Mouse (Mus musculus) ES-CJ7 (cell line): ENCODE data around the gene Pafah1b3.
"Not testable (repeated sequence)": the region's sequence is repeated elsewhere in the genome, so short reads cannot be mapped to it uniquely, and the experiment has no call there.

Experiments
- DNase-seq: peaks from one replicate; pipeline ENCODE4 v3.0.0; 2011; ENCODE audit warnings: low read depth, low spot score

Gene Pafah1b3

DNA sequence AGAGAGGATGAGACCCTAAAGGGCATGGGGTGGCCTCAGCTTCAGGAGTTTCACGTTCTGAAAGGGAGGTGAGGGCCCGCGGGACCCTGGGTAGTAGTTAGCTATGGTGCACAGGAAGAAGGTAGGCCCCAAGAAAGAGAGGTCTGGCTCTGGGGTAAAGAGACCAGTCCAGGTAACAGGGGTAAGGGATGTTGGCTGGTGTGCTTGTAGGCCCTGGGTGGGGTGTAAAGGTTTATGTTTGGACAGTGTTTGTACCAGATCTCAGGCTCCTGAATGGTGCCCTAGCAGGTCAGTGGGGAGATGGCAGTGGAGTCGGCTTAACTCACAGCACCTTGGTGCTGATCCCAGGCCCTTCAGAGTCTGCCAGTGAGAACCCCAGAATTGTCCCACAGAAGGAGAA, 28.8 kb downstream of the Pafah1b3 start:
- DNase-seq, result no peak

DNA sequence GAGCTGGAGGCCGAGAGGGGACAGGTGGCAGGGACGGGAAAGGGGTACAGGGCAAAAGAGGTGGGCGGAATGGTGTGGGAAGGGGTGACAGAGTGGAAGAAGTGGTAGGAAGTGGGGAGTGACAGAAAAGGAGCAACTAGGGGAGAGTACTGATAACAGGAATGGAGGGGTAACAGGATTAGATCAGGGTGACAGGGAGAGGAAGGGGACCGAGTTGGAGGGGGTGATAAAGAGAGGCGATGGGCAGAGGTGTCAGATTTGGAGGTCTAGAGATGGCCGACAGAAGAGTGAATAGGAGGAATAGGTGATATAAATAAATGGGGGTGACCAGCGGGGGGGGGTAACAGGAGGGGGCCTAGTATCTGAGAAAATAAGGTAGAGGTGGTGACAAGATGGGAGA, 29.2 kb downstream of the Pafah1b3 start:
- no peak for DNase-seq

DNA sequence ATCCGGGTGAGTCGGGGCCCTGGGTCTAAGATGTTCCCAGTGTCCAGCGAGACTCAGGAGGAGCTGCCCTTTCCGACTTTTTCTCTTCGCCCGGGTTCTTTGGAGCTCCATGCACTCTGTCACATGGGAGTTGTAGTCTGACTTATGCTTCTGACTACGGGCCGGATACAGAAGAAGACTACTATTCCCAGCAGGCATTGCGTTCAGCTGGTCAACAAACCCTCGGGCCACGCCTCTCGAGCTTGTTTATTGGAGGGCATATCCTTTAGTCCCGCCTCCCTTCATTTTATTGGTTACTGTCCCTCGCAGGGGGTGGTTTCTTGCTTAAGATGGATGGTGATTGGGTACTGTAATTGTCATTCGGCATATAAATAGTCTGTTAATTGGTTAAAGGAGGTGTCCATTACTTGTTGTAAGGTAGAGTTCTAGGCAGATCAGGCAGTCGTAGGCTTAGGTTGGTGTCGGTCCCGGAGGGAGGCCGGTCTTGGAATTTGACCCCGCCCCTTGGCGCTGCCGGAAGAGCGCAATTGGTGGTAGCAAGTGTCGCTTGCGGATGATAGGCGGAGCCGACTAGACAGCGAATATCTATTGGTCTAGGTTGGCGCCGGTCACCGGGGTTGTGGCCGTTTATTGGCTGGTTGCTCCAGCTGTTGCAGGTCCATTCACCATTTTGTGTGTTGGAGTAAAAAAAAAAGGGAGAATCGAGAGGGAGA, 29.9 kb downstream of the Pafah1b3 start:
- DNase-seq, result peak; percentile 100

DNA sequence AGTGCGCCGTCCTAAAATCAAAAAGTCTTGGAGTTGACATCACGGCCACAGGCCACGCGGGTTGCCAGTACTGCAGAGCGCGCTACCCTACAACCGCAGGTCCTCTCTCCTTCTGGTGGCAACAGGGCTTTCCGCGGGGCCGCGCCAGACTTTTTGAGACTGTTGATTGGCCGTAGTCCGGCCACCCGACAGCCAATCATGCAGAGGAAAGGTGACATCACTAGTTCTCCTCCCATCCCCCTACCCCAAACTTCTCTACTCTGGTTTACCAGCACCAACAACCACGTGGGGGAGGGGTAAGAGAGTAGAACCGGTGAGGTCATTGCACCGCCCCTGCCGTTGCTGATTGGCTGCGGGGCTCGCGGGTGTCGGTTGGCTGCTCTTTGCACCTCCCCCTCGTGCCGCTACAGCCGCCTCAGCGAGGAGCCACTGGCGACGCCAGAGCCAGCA, 30.5 kb downstream of the Pafah1b3 start, which contains the start of gene Cic:
TSS of gene Cic (plus strand) at position 404 of the 450 bp plus-strand sequence.
- DNase-seq, result peak; percentile 100

DNA sequence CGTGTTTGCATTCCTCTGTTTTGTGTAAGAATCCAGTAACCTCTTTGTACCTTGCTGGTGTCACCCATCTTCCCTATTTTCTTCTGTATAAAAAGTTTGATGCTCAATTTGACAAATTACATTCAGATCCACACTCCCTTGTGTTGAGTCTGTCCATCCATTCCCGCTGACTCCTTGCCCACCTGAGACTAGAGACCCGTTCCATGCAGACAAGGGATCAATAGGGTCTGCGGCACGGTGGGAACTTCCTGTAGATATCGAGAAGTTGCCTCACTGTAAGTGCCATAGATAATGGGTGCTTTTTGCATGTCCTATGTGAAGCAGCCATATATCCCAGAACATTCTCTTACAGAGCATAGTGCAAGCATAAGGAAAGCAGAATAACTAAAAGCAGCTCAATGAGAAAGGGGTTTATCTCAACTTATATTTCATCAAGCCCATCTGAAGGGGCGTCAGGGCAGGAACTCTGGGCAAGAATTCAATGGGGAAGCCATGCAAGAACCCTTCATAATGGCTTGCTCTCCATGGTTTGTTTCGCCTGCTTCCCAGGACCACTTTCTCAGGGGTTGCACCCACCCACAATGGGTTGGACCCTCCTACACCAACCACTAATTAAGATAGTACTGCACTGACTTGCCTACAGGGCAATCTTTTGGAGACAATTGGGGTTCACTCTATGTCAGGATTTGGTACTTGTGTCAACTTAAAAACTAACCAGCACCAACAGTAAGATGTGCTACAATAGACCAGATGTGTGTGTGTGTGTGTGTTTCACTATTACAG, 31.4 kb downstream of the Pafah1b3 start:
- no peak for DNase-seq

DNA sequence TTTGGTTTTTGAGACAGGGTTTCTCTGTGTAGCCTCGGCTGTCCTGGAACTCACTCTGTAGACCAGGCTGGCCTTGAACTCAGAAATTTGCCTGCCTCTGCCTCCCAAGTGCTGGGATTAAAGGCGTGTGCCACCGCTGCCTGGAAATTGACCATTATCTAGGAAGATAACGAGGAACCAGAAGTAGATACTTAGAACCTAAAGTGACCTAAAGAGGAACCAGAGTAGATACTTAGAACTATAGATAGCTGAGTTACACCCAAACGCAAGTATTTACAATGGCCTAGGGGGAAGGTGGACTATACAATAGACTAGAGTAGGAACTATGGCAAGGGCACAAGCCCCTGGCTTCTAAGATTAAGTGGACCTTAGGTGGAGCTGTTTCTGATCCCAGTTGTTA, 32.0 kb downstream of the Pafah1b3 start:
- DNase-seq, result not testable (repeated sequence)

DNA sequence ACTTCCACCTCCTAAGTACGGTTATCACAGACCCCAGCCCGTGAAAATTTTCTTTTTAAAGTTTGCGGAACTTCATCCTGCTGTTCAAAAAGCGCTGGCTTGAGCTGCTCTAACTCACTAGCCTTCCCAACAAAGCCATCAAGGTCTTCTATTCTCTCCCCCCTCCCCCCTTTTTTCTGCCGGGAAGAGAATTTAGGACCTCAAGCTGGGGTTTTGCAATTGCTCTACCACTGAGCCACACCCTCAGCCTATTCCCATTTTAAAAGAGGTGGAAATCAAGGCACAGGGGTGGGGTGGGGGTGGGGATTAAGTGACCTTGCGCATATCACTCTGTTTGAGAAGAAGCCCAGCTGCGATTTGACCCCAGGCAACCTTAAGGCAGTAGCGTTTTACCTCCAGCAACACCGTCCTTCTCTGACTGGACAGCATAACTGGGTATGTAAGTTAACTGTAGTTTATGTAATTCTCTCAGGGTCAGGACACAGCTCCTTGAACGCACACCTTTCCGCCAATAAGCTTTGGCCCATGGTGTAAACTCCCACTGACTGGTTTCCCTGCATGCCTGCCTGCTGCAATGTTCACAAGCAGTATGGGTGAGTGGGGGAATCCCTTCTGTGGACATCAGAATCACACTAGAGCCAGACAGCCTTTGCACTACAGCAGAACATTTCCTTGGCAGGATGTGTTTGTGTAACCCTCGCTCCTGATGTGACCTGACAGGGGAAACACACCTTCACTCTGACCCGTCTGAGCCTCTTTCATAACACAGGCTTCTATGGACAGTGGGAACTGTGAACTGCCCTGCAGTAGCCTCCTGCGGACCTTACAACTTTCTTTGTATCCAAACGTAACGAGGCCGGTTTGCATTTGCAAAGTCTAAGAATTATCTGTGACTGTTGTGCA, 33.6 kb downstream of the Pafah1b3 start:
- DNase-seq, result peak; percentile 96

DNA sequence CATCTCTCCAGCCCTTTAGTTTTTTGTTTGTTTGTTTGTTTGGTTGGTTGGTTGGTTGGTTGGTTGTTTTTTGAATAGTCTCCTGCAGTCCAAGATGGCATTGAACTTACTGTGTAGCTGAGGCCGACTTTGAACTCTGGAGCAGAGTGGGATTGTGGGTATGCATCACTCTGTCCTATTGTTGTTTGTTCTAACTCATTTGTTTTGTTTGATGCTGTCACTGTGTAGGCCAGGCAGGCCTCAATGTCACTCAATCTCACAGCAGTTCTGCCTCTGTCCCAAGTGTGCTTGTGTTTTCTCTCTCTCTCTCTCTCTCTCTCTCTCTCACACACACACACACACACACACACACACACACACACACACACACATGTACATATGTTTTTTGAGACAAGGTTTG, 35.9 kb downstream of the Pafah1b3 start:
- no peak for DNase-seq

DNA sequence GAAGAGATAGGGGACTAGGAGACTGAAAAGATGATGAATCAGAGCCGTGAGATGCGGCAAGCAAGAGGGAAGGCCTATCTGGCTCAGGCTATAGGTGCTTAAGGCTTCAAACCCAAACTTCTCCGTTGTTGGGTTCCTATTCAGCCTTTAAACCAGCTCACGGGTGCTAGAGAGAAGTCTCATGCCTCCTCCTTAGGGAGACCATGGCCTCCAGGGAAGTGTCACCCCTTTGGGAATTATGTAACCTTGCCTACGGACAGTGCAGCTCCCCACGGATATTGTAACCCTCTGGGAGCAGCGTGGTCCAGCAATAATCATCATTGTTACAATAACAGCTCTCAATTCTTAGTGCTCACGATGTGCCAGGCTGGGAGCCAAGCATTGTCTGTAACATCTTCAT, 46.0 kb downstream of the Pafah1b3 start:
- DNase-seq, result no peak

DNA sequence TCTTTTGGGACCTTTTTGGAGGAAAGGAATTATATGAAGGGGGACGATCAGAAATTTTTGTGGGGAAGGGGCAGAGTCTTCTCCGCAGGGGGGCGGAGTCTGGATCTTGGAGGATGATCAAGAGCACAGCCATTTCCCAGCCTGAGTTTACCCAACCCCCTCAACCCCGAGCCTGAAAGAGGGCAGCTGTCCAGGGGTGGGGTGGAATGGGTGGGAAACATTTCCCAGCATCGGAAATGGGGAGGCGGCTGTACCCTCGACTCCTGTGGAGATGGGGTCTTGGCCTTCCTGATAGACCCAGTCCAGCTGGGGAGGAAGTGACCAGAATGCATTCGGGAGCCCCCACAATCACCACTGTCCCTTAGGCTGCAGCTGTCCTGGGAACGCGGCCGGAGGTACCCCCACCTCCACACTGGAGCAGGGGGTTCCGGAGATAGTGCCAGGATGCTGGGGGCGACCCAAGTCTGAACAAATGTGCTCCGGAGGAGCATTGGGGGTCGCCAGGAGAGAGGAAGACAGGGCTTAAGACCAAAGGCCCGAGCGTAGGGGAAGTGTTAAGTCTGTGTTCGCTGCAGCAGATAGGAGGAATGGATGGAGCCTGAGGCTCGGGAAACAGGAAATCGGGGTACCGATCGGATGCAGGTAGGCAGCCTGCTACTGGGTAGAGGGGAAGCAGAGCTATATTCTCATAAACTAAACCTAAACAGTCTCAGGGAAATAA, 46.6 kb downstream of the Pafah1b3 start:
- DNase-seq, result peak; percentile 90

DNA sequence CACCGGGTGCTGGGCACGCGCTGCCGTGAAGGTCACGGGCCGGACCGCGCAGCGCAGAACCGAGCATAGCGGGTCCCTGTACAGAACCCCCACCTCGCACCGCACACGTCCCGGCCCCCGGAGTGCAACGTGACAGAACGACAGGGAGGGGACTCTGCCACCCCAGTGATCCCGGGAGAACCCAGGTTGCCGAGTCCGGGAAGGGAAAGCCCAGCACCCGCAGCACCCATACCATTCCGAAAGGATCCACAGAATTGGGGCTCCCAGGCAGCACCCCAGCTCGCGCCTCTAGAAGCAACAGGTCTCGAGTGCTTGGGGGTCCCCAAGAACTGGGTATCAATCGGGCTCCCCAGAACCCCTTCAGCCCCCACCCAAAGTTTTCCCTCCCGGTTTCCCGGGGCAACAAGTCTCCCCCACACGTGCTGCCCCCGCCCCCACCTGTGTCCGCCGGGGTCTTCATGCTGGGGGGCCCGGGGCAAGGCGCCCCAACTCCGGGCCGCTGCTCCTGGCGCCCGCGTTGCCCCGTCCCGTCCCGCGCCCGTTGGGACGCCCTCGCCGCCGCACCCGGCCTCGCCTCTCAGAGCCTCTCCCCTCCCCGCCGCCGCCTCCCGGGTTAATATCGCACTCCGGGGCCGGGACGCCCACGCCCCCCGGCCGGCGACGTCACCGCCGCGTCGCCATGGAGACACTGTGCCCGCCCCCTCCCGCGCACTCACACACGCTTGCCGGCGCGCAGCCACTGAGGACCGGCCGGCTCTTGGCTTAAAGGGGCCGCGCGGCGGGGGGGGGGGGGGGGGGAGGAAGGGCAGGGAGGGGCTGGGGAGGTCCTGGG, 47.4 kb downstream of the Pafah1b3 start, which contains the start of gene Erf:
TSS of gene Erf (minus strand) at position 621 of the 832 bp plus-strand sequence.
- DNase-seq, result peak; percentile 95

DNA sequence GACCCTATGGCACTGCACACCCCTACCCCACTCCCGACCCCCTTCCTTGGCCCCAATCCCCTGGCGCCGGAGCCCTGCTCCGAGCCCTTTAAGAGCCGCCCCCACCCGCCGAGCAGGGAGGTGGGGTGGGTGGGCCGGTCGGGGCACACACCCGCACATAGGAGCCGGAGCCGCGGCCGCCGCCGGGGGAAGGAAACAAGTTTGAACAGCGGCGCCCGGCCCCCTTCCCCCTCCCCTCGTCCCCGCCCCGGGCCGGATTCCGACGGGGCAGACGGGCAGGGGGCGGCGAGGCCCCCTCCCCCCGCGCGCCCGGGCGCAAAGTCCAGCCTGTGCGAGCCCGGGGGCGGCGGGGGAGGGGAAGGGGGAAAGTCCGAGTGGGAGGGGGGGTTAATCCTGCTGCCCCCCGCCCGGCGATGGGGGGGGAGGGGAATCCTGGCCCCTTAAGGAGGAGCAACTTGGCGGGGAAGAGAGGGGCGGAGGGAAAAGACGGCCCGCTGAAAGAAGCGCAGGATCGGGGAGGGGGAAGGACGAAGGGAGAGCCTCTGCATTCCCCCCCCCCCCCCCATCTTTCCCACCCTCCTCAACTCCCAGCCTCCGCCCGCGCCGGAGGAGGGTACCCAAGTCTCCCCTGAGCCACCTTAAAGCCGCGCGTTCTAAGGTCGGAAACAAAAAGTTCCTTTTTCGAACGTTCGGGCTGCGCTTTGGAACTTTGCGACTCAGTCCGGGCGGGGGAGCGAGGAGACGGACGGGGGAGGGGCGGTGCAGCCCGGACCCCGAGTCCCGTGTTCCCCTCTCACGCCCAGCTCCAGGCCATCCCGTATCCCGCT, 48.3 kb downstream of the Pafah1b3 start:
- peak; percentile 86 for DNase-seq

DNA sequence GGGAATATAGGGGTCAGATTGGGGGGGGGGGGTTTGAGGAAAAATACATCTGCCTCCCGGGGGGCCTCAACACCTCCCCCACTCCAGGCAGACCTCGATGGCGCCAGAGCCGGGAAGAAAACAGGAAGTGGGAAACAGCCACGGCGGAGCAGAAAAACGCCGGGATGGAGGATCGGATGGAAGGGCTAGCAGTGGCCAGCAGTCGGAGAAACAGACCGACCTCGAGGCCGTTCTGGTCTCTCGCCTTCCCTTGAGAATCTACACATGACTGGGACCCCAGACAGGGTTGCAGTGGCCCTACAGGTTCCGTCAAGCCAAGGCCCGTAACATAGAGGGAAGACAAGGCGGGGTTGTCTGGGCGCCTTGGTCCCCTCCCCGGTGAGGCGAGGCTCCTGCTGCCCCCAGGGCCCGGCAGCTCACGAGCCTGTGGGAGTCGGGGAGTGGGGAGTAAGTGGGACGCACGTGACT, 48.9 kb downstream of the Pafah1b3 start:
- DNase-seq, result no peak

DNA sequence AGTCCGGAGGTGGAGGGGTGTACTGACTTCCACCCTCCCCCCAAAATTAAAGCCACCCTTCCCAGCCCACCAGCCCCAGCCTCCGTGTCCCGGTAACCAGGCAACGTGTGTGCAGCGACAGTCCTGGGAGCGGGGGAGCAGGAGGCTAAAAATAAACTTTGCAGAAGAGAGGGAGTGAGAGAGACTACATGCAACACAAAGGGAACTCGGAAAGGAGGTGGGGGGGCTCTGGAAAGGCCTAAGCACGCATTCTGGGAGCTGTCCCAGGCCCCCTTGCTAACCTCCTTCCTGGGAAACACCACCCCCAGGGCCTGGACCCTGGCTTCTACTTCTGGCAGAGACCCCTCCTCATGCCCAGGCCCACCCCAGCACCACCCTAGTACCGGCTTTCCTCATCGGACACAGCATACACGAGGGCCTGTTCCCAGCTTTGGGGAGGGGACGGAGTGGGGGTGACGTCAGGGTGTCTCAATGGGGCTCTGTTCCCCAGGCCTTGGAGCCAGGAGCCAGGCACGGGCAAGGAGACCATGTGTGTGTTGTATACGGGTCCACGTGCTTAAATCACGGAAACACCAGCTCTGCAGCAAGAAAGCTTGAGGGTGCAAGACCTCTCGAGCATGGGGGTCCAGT, 49.7 kb downstream of the Pafah1b3 start:
- peak; percentile 50 for DNase-seq

DNA sequence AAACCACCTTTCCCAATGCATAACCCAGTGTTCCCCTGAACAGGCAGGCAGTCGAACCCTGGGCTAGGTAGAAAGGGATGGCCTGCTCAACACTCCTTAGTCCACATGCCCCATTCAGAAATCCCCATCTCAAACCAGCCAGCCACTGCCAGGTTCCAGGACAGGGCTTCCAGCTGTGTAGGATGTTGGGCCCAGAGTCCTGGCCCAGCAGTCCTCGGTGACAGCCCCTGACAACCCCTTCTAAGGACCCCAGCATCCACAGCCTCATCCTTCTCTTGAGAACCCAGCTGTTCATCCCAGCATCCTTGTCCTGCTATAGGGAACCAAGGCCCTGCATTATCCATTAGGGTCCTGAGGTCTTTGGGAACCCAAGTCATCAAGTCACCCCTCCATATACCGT, 50.3 kb downstream of the Pafah1b3 start:
- no peak for DNase-seq

DNA sequence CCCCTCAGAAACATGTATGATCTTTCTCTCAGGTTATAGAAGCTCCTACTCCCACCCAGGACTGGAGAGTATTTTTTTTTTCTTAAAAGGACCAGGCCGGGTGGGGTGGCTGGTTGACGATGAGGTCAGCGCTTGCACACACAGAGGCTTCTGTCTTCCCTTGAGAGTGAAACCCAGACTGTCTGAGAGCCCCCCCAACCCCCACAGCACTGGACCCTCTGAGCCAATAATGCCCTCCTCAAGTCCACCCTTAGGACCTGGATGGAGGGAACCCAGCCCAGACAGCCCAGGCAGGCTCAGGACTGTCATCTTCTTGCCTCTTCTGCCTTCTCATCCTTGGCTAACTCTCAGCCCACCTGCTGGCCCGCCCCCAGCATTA, 51.0 kb downstream of the Pafah1b3 start:
- DNase-seq, result no peak

DNA sequence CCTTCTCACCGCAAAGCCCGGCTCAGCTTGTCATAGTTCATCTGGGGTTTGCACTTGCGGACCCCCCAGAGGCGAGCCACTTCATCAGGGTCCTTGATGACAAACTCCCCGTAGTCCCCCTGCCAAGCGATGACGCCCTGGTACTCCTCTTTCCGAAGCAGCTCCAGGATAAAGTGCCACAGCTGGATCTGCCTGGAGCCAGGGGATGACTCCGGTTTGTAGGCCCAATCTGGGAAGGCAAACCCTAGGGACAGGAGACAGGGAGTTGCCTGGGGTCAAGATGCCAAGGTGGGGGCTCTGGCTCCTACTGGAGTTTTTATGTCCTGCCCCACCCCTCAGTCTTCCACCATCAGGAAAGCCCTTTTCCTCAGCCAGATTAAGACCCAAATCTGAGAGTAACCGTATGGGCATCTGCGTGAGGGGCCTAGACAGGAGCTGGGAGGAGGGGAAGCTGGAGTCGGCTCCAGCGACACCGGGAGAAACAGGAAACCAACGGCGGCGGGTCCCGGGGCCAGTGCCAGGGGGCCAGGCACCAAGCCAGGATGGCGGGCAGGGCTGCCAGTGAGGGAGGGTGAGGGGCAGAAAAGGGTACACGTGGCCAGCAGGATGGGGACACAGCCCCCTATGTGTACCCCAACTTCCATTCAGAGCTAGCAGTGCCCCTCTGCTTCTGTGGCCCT, 51.6 kb downstream of the Pafah1b3 start:
- no peak for DNase-seq
